Mouse (Mus musculus): ENCODE data around the gene Bysl.
"Not testable (repeated sequence)": the region's sequence is repeated elsewhere in the genome, so short reads cannot be mapped to it uniquely, and the experiment has no call there.

Bysl gene

DNA sequence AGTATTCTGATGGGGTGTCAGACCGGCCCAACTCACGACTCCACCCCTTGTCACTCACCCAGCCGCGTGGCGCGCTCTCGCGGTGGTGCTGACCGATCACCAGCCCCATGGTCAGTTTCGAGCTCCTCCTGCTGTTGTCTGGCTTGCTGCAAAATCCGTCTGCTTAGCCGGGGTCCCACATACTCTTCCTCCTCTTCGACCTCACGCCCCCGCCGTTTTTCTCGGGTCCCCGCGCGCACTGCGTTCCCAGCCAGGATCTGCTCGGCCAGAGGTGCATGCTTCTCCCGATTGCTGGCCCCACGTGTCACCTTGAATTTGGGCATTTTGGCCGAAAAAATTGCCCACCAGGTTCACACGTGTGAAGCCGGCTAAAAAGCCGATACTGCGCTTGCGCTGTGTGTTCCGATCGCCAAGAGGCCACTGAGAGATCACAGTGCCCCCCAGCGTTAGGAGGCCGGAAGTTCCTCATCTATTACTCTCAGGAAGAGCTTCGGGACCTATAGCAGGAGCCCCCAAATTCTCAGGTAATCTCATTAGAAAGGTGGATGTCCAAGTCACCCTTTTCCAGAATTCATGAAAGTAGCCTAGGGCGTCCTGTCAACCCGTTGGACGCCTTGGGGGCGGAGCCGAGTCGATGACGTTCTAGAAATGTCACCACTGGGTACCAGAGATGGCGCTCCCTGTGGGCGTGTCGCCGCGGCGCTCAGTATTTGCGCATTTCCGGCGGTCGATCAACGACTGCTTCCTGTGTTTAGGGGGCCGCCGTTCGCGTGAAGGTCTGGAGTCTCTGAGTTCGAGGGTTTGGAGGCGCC, at the start of gene Bysl, which contains the start of the genes Med20 and Gm20517:
Gene Bysl, minus strand, starts transcription at position 644 of the 812 bp plus-strand sequence.
Gene Med20, plus strand, starts transcription at position 734 of the 812 bp plus-strand sequence.
Gene Gm20517, plus strand, starts transcription at position 741 of the 812 bp plus-strand sequence.
- DNase-seq (ENCODE audit: low read depth) = peak; percentile 95

- no peak for DNase-seq (ENCODE audit: low read depth)
Observed at GRCm38 (mm10) chr17:47658741-47659243, 47.5 kb upstream of the Bysl start.

- DNase-seq (ENCODE audit: low read depth) = no peak
Observed at GRCm38 (mm10) chr17:47657901-47658300, 46.6 kb upstream of the Bysl start.

- no peak for DNase-seq (ENCODE audit: low read depth)
Observed at GRCm38 (mm10) chr17:47655697-47656096, 44.4 kb upstream of the Bysl start.

GRCm38 (mm10) chr17:47654346-47654745, 43.1 kb upstream of the Bysl start:
- not testable (repeated sequence) for DNase-seq (ENCODE audit: low read depth)

DNA sequence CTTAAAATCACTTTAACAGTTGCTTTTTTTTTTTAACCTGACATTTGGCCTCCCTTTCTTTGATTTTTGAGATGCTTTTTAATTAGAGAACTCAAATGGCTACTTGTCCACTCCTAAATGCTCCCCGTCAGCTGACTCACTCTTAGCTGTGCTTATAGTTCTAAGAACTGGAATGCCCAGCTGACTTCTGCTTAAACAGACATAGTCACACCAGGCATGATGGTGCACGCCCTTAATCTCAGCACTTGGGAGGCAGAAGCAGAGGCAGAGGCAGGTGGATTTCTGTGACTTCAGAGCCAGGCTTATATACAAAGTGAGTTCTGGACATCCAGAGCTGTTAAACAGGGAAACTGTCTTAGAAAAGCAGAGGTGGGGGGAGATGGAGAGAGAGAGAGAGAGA, 40.7 kb upstream of the Bysl start:
- no peak for DNase-seq (ENCODE audit: low read depth)

DNA sequence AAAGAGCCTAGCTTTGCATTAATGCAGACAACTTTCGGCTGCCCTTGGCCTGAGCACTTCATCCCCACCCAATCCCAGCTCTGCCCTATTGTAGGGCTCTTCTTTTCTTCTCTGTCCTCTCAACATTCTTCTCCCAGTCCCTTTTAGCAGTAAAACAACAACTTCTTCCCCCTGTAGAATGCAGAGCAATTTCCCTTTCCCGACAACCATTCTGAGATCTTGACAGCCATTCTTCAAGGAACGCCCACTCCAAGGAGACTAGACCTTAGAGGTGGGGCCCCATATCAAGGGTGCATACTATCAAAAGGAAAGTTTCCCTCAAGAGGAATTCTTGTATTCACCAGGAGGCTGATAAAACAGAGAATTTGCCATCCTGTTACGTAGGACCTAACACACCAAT, 37.7 kb upstream of the Bysl start:
- DNase-seq (ENCODE audit: low read depth) = no peak

- peak; percentile 84 for DNase-seq (ENCODE audit: low read depth)
Observed at GRCm38 (mm10) chr17:47646683-47647082, 35.4 kb upstream of the Bysl start.

DNA sequence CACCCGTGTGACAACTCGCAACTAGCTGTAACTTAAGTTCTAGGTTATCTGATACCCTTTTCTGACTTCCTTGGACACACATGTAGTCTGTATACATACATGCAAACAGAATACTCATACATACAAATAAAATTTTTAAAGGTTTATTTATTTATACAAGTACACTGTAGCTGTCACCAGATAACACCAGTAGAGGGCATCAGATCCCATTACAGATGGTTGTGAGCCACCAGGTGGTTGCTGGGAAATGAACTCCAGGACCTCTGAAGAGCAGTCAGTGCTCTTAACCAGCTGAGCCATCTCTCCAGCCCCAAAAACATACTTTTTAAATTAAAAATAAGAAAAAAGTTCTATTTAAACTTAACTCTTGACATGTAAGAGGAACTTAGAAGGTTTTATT, 31.7 kb upstream of the Bysl start:
- DNase-seq (ENCODE audit: low read depth) = no peak

GRCm38 (mm10) chr17:47633999-47634770, 22.9 kb upstream of the Bysl start:
- no peak for DNase-seq (ENCODE audit: low read depth)

DNA sequence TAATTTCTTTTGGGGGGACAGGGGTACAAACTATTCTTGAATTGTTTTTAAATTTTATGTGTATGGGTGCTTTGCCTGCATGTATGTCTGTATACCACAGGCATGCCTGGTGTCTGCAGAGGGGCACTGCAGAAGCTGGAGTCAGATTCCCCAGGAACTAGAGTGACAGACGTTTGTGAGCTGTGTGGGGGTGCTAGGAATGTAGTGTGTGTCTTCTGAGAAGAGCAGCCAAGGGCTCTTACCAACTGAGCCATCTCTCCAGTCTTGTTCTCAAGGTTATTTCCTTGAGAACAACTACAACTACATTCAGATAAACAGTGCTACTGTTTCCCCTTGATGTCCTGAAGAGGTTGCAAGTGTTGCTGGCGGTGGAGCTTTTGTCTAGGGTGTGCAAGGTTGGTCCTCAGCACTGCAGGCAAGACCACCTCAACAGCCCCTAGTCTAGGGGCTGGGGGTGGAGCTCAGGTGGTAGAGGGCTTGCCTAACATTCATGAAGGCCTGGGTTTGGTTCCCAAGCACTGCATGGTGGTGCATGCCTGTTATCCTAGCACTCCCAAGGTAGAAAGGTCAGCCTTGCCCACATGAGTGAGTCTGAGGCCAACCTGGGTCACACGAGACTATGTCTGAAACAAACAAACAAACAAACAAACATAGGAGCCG, 21.0 kb upstream of the Bysl start:
- DNase-seq (ENCODE audit: low read depth) = no peak

DNA sequence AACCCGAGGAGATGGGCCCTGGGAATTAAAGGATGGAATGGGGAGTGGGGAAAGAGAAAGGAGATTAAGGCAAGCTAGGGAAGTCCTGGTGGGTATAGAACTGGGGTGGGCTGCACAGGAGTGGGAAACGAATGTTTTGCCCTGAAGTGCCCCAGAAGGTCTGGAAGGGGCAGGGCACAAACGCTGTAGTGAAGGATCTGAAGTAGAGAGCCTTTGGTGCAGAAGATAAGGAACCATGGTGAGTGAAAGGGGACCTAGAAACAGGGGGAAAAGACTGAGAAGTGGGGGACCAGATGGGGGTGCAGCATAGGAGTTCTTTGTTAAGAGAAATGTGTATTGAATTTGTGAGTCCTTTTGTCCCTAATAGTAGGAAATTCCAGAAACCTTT, 19.4 kb upstream of the Bysl start, which contains the start of gene Usp49:
Gene Usp49, plus strand, starts transcription at position 13 of the 388 bp plus-strand sequence.
- no peak for DNase-seq (ENCODE audit: low read depth)

DNA sequence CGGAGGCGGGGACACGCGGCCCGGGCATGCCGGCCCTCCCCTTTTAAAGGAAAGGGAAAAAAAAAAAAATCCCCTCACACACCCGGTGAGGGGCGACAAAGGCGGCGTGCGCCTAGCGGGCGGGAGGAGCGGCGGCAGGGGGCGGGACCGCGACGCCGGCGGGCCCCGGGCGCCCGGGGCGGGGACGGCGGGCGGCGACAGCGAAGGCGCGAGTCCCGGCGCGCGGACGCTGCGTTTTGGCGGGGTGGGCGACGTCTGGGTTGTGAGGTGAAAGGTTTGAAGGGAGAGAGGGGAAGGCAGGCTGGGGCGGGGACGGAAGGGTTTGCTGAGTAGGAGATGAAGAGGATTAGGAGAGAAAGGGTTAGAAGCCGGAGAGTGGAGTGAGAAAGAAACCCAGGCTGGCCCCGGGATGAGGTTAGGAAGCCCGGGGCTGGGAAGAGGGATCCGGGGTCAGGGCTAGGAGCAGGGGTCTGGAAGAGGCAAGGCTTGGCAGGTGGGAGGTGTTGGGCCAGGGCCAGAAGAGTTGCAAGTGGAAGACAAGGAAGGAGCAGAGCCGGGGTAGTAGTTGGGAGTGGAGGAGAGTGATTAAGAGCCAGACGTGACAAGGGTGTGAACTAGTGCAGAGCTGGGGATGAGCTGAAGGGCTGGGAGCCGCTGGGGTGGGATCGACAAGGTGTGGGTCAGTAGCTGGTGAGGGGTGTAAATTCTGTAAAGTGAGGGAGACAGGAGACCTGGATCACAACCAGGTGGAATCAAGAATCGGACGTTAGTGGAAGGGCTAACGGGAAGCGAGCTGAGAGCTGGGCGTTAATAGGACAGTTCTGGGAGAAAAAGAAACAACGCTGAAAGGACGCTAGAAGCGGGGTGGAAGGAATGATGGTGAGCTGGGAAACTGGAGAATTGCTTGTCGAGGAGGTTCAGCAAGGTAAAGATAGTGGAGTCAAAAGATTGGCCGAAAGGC, 18.7 kb upstream of the Bysl start:
- DNase-seq (ENCODE audit: low read depth) = no peak

DNA sequence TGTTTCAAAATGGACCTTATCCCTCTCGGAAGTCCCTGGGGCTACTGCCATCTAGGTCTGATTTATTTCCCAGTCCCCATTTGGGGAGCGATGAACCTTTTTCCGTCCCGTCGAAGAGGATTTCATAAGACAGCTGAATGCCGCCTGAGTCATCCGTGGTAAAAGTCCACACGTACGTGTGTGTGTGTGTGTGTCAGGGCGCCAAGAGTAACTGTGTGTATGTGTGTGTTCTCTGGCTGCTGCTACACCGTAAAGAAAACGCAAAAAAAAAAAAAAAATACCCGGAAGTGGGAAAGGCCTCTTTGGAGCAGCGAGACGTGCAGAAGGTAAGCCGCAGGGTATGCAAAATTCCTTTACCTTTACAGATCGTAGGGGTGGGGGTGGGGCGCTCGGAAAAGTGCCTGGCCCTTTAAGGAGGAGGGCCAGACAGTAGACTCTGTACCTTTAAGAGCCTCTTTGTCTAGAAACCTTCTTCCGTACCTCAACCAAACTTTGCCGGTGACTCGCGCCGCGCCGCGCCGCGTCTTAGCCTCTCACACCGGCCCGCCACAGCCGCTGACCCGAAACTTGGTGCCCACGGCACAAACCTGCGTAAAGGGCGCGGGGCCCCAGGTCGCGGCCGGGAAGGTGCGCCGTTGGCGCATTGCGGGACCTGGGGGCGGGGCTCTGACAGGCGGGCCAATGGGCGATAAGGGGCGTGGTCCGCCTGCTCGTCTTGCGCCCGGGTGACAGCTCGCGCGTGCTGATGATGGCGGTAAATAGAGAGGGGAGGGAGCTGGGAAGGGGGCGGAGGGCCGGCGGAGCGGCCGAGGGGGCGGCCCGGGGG, 17.8 kb upstream of the Bysl start:
- peak; percentile 89 for DNase-seq (ENCODE audit: low read depth)

GRCm38 (mm10) chr17:47627791-47628190, 16.5 kb upstream of the Bysl start:
- DNase-seq (ENCODE audit: low read depth) = no peak

- DNase-seq (ENCODE audit: low read depth) = no peak
Observed at GRCm38 (mm10) chr17:47626031-47626430, 14.7 kb upstream of the Bysl start.

DNA sequence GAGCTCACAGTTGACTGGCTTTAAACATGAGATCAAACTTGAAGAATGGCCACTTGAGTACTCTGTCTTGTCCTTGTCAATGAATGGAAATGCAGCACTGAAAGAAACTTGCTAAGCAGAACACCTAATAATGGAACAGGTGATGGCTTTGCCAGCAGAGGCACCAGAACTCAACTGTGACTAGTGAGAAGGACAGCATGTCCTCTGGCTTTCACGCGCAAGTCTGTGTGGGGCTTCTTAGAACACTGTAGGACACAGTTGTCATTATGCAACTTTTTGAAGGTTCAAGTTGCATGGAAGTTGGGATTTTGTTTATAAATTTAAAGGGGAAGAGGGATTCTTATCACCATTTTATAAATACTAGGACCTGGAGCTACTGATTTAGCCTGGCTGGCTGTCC, 13.8 kb upstream of the Bysl start:
- DNase-seq (ENCODE audit: low read depth) = no peak

DNA sequence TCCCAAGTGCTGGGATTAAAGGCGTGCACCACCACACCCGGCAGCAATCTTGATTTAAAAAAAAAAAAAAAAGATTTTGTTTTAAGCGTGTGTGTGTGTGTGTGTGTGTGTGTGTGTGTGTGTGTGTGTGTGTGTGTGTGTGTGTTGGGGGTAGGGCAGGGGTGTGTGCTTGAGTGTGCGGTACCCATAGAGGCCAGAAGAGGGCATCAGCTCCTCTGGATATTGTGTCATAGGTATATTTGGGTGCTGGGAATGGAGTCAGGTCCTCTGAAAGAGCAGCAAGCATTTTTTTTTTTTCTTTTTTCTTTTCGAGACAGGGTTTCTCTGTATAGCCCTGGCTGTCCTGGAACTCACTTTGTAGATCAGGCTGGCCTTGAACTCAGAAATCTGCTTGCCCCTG, 13.3 kb upstream of the Bysl start:
- DNase-seq (ENCODE audit: low read depth) = not testable (repeated sequence)

- DNase-seq (ENCODE audit: low read depth) = no peak
Observed at GRCm38 (mm10) chr17:47622912-47623554, 11.7 kb upstream of the Bysl start.
